Mouse (Mus musculus) thymus, adult 2 months (tissue): ENCODE results near the gene Zfp869.
"Not testable (repeated sequence)": the region's sequence is repeated elsewhere in the genome, so short reads cannot be mapped to it uniquely, and the experiment has no call there.

Experiments
- CTCF ChIP-seq: fragments of 200-500 bp; IDR thresholded peaks from 2 replicates; pipeline ENCODE4 v1.5.1; 2012; ENCODE audit warnings: mild to moderate bottlenecking, control low read depth, low read length, moderate library complexity, borderline replicate concordance; ENCODE audit not compliant: control insufficient read depth, poor library complexity, insufficient read depth; ENCODE audit errors: extremely low read depth
- POLR2A ChIP-seq: fragments of 200-500 bp; IDR thresholded peaks from 2 replicates; pipeline ENCODE4 v1.6.1; 2012; ENCODE audit warnings: mild to moderate bottlenecking, low read length, control low read depth, moderate library complexity; ENCODE audit not compliant: control insufficient read depth, poor library complexity, insufficient read depth; ENCODE audit errors: extremely low read depth

- TF ChIP-seq CTCF, POLR2A: not testable (repeated sequence)
Observed at GRCm38 (mm10) chr8:69665051-69665450, 45.5 kb downstream of the Zfp869 start.
